Mouse (Mus musculus) bone marrow macrophage, adult 2 months (primary cell): ENCODE measurements around the gene Lin37.

Source experiments
- CTCF ChIP-seq: IDR thresholded peaks from 2 replicates; pipeline ENCODE4 v1.5.1; 2012; ENCODE audit warnings: low read depth, mild to moderate bottlenecking, low read length, moderate library complexity
- POLR2A ChIP-seq: IDR thresholded peaks from 2 replicates; pipeline ENCODE4 v1.6.1; 2012; ENCODE audit warnings: mild to moderate bottlenecking, low read depth, low read length, borderline replicate concordance

DNA sequence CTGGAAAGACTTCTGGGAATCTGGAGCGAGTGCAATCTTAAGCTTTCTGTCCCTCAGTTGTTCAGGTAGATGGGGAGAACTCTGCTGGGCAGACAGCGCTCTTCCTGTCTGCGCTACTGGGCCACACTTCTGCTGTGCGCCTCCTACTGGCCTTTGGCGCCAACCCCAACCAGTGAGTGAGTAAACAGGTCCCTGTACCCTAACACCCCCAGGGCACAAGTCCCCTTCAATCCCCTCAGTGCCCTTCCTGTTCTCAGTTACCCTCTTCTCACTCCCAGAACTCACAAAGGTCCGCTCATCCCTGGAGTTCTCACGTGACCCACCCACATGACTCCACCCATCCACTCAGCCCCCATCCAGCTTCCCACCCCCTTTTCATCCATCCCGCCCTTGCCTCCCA lies 41.3 kb downstream of the Lin37 start:
- TF ChIP-seq CTCF (no peak), POLR2A (no peak)
